Comparison of ENCODE assay signal across 24 mouse cellular contexts in the genomic region with DNA sequence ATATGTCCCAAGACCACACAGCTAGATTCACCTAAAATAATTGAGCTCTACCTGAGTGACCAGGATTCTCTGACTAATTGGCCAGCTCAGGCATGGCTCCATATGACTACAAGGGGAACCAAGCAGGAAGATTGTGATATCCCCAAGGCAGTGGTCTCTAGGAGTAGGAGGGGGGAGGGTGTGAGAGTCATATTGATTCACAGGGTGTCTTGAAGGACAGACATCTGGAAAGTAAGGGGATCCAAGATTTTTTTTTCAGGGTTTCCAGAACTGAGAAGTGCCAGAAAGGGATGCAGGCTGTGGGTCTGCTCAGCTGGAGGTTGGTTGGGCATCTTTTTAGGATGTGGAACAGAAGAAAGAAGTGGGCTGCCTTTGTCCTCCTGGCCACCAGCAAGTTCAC.
"Had no signal": no experiment of that assay in that cellular context is flagged by ENCODE, and none has a peak within 500 bp of the region (broad histone marks: within the 10 kb centered on the region; RNA-seq: fewer than 3 reads in every experiment).

No protein-coding gene starts in this region.

- H3K9me3 ChIP-seq: heart, embryonic 15.5 days; hindbrain, embryonic 15.5 days had no signal

- H3K27ac ChIP-seq: heart, adult 2 months; heart, embryonic 13.5 days; heart, embryonic 15.5 days; hindbrain, embryonic 13.5 days; hindbrain, embryonic 15.5 days; hindbrain, postnatal 0 days; kidney, embryonic 15.5 days; kidney, postnatal 0 days; limb, embryonic 13.5 days had no signal

- H3K9ac ChIP-seq: forebrain, postnatal 0 days; heart, embryonic 13.5 days; heart, embryonic 15.5 days; hindbrain, embryonic 13.5 days; hindbrain, embryonic 15.5 days; kidney, embryonic 15.5 days; limb, embryonic 13.5 days had no signal

- H3K36me3 ChIP-seq: heart, embryonic 13.5 days; heart, embryonic 15.5 days; hindbrain, embryonic 13.5 days; hindbrain, embryonic 15.5 days; kidney, embryonic 15.5 days; limb, embryonic 13.5 days had no signal

- H3K4me2 ChIP-seq: heart, embryonic 11.5 days; heart, embryonic 13.5 days; heart, embryonic 15.5 days; hindbrain, embryonic 13.5 days; hindbrain, embryonic 15.5 days; kidney, embryonic 15.5 days; limb, embryonic 13.5 days had no signal

- H3K4me1 ChIP-seq: heart, embryonic 13.5 days; heart, embryonic 15.5 days; kidney, embryonic 15.5 days; limb, embryonic 13.5 days had no signal

- ATAC-seq: forebrain, postnatal 0 days; hindbrain, postnatal 0 days; intestine, embryonic 16.5 days had no signal

- H3K27me3 ChIP-seq: heart, embryonic 13.5 days; heart, embryonic 15.5 days; hindbrain, embryonic 13.5 days; hindbrain, embryonic 15.5 days; kidney, embryonic 15.5 days; limb, embryonic 13.5 days had no signal

- H3K4me3 ChIP-seq: heart, adult 2 months; heart, embryonic 13.5 days; heart, embryonic 15.5 days; hindbrain, embryonic 13.5 days; hindbrain, embryonic 15.5 days; kidney, embryonic 15.5 days; limb, embryonic 13.5 days had no signal

- DNase-seq: forebrain, postnatal 0 days; gastrocnemius, postnatal 14 days; gastrocnemius, postnatal 36 days; heart, adult 2 months; heart, postnatal 14 days; heart, postnatal 36 days; kidney, adult 11 months; kidney, adult 2 months; kidney, adult 9 months; kidney, postnatal 14 days; kidney, postnatal 36 days; layer of hippocampus, adult 9-11 months; layer of hippocampus, postnatal 36 days; left cerebral cortex, postnatal 4 days had no signal
